Mouse (Mus musculus): ENCODE results near the gene Dnlz.
"Not testable (repeated sequence)": the region's sequence is repeated elsewhere in the genome, so short reads cannot be mapped to it uniquely, and the experiment has no call there.

GRCm38 (mm10) chr2:26380871-26381270 lies 29.0 kb upstream of the Dnlz start:
- not testable (repeated sequence) for TF ChIP-seq CTCF (IDR thresholded peaks at IDR 0.05; ENCODE audit: low read depth, low read length); GATA2 (IDR thresholded peaks at IDR 0.05; ENCODE audit: borderline replicate concordance, low read depth, low read length); TAL1 (conservative IDR thresholded peaks at IDR 0.05; ENCODE audit: low read depth, low read length); GATA1 (IDR thresholded peaks at IDR 0.05; ENCODE audit: borderline replicate concordance, low read length); POLR2AphosphoS5 (IDR thresholded peaks at IDR 0.05; ENCODE audit: insufficient replicate concordance, low read depth, low read length)
